Mouse (Mus musculus) C2C12 (cell line): Measurements from ENCODE around the gene Nfam1.

ENCODE experiments used
- CTCF ChIP-seq: IDR thresholded peaks from one replicate; pipeline ENCODE4 v1.5.1; 2011; ENCODE audit not compliant: control insufficient read depth, insufficient read depth, insufficient read length
- FOSL1 ChIP-seq: IDR thresholded peaks from one replicate; pipeline ENCODE4 v1.8.0; 2011; ENCODE audit warnings: mild to moderate bottlenecking, low read length; ENCODE audit not compliant: poor library complexity, insufficient read depth, severe bottlenecking
- MAX ChIP-seq: IDR thresholded peaks from one replicate; pipeline ENCODE4 v1.6.1; 2011; ENCODE audit warnings: mild to moderate bottlenecking, control low read depth
- MYOD1 ChIP-seq: IDR thresholded peaks from one replicate; pipeline ENCODE4 v1.6.1; 2011; ENCODE audit warnings: low read depth; ENCODE audit not compliant: control insufficient read depth, insufficient read length
- MYOG ChIP-seq: IDR thresholded peaks from one replicate; pipeline ENCODE4 v1.6.1; 2011; ENCODE audit not compliant: control insufficient read depth, insufficient read length; ENCODE audit errors: extremely low read depth
- USF1 ChIP-seq: IDR thresholded peaks from one replicate; pipeline ENCODE4 v1.6.1; 2011; ENCODE audit warnings: low read depth, mild to moderate bottlenecking, control low read depth, moderate library complexity

- no peak for TF ChIP-seq CTCF
- TF ChIP-seq FOSL1: no peak
- TF ChIP-seq USF1: no peak
- no peak for TF ChIP-seq MYOD1
- no peak for TF ChIP-seq MAX
- TF ChIP-seq MYOG: no peak
These were observed 26.1 kb upstream of the Nfam1 start for GRCm38 (mm10) chr15:83059233-83059660.
